Mouse (Mus musculus): ENCODE measurements around the gene Bin2. TPM values are rescaled to one million over a fixed set of nuclear protein-coding genes. Genes with fewer than 3 reads are reported as not detected.
A peak's percentile ranks its signal among the peaks of the same experiment; 100 is the strongest.

Bin2 gene
- polyA plus RNA-seq, 1 experiment from 2014 or later = 5.8 TPM

GRCm38 (mm10) chr15:100599276-100600046, 69.9 kb downstream of the Bin2 start, which contains the start of gene Pou6f1:
Gene Pou6f1, minus strand, starts transcription at chr15:100599984.
- H3K27me3 ChIP-seq (replicated peaks; ENCODE audit: control insufficient read depth, insufficient read depth, low read length) = peaks cover 9% of the 10 kb centered on the region; the same call in 1 of the 2 replicates
- H3K4me3 ChIP-seq (ENCODE audit: low read depth, low read length) = peak within 1 kb of the TSS; percentile 90
- no peaks in the 10 kb centered on the region for H3K4me1 ChIP-seq (replicated peaks; ENCODE audit: control insufficient read depth, insufficient read depth, low read length)
- peak within 1 kb of the TSS; percentile 100 for H3K4me2 ChIP-seq (replicated peaks; ENCODE audit: low read depth)
- WGBS = under 1% methylated on average over 71 of the region's 76 CpGs
- peak; percentile 38 for ATAC-seq
- no peak for TF ChIP-seq CTCF (IDR thresholded peaks at IDR 0.05; ENCODE audit: low read depth)
- H3K9me3 ChIP-seq (ENCODE audit: control insufficient read depth) = no peaks in the 10 kb centered on the region
- H3K36me3 ChIP-seq (ENCODE audit: control insufficient read depth, insufficient read depth) = no peaks in the 10 kb centered on the region
- H3K27ac ChIP-seq (ENCODE audit: low read depth, low read length) = peak within 1 kb of the TSS; percentile 60
- peak within 1 kb of the TSS; percentile 88 for H3K9ac ChIP-seq (ENCODE audit: low read depth, low read length)

GRCm38 (mm10) chr15:100598883-100599275, 70.5 kb downstream of the Bin2 start:
- Histone ChIP-seq H3K36me3 (ENCODE audit: control insufficient read depth, insufficient read depth) (no peaks in the 10 kb centered on the region), H3K27me3 (replicated peaks; ENCODE audit: control insufficient read depth, insufficient read depth, low read length) (peaks cover 9% of the 10 kb centered on the region; the same call in 1 of the 2 replicates), H3K4me2 (replicated peaks; ENCODE audit: low read depth) (peak overlapping the region; percentile 100), H3K9ac (ENCODE audit: low read depth, low read length) (peak overlapping the region; percentile 88; the same call in 1 of the 2 replicates), H3K9me3 (ENCODE audit: control insufficient read depth) (no peaks in the 10 kb centered on the region), H3K27ac (ENCODE audit: low read depth, low read length) (peak overlapping the region; percentile 60; the same call in 1 of the 2 replicates), H3K4me1 (replicated peaks; ENCODE audit: control insufficient read depth, insufficient read depth, low read length) (no peaks in the 10 kb centered on the region), H3K4me3 (ENCODE audit: low read depth, low read length) (peak overlapping the region; percentile 90)
- TF ChIP-seq CTCF (IDR thresholded peaks at IDR 0.05; ENCODE audit: low read depth) = no peak
- WGBS = under 1% methylated on average over 12 of the region's 12 CpGs
- ATAC-seq = peak; percentile 34; the same call in 1 of the 2 replicates

- Histone ChIP-seq H3K4me1 (replicated peaks; ENCODE audit: control insufficient read depth, insufficient read depth, low read length) (no peaks in the 10 kb centered on the region), H3K27me3 (replicated peaks; ENCODE audit: control insufficient read depth, insufficient read depth, low read length) (peaks cover 9% of the 10 kb centered on the region; the same call in 1 of the 2 replicates), H3K36me3 (ENCODE audit: control insufficient read depth, insufficient read depth) (no peaks in the 10 kb centered on the region), H3K9ac (ENCODE audit: low read depth, low read length) (no peak overlapping the region), H3K4me3 (ENCODE audit: low read depth, low read length) (peak overlapping the region; percentile 90), H3K9me3 (ENCODE audit: control insufficient read depth) (no peaks in the 10 kb centered on the region), H3K27ac (ENCODE audit: low read depth, low read length) (no peak overlapping the region), H3K4me2 (replicated peaks; ENCODE audit: low read depth) (peak overlapping the region; percentile 100)
- ATAC-seq = no peak
- no peak for TF ChIP-seq CTCF (IDR thresholded peaks at IDR 0.05; ENCODE audit: low read depth)
- WGBS = 20% methylated on average over 9 of the region's 9 CpGs
These were observed 71.0 kb downstream of the Bin2 start for GRCm38 (mm10) chr15:100598287-100598882.

- no peak overlapping the region for H3K4me2 ChIP-seq (replicated peaks; ENCODE audit: low read depth)
- 68% methylated on average over 6 of the region's 6 CpGs for WGBS
- no peak overlapping the region for H3K4me3 ChIP-seq (ENCODE audit: low read depth, low read length)
- ATAC-seq = peak; percentile 58; the same call in 1 of the 2 replicates
- no peak for TF ChIP-seq CTCF (IDR thresholded peaks at IDR 0.05; ENCODE audit: low read depth)
- H3K36me3 ChIP-seq (ENCODE audit: control insufficient read depth, insufficient read depth) = no peaks in the 10 kb centered on the region
- no peaks in the 10 kb centered on the region for H3K9me3 ChIP-seq (ENCODE audit: control insufficient read depth)
- no peaks in the 10 kb centered on the region for H3K4me1 ChIP-seq (replicated peaks; ENCODE audit: control insufficient read depth, insufficient read depth, low read length)
- no peaks in the 10 kb centered on the region for H3K27me3 ChIP-seq (replicated peaks; ENCODE audit: control insufficient read depth, insufficient read depth, low read length)
- H3K9ac ChIP-seq (ENCODE audit: low read depth, low read length) = no peak overlapping the region
- H3K27ac ChIP-seq (ENCODE audit: low read depth, low read length) = no peak overlapping the region
These were observed 76.5 kb downstream of the Bin2 start for GRCm38 (mm10) chr15:100592817-100593216.

Small RNA genes lying within 50 kb of the gene (microRNA-seq; reads per million reads assigned to microRNA genes)
- gene Mir6961 = not detected

Other genes starting within 250 kb of the Bin2 start
- 0.77 and 1.0 TPM in 2 replicates for gene Gm5475, start 247.4 kb downstream of the Bin2 start, polyA plus RNA-seq (2015; fragmentation: Nextera tagmentation; extraction: Ambion mirVana)
- 44.7 and 49.0 TPM in 2 replicates for gene Slc11a2, start 244.5 kb downstream of the Bin2 start, polyA plus RNA-seq (2015; fragmentation: Nextera tagmentation; extraction: Ambion mirVana)
- gene Letmd1, start 200.5 kb downstream of the Bin2 start, polyA plus RNA-seq (2015; fragmentation: Nextera tagmentation; extraction: Ambion mirVana) = 10.6 and 11.5 TPM in 2 replicates
- 3.1 and 3.3 TPM in 2 replicates for gene Csrnp2, start 174.1 kb downstream of the Bin2 start, polyA plus RNA-seq (2015; fragmentation: Nextera tagmentation; extraction: Ambion mirVana)
- gene Tfcp2, start 117.5 kb downstream of the Bin2 start, polyA plus RNA-seq (2015; fragmentation: Nextera tagmentation; extraction: Ambion mirVana) = 8.0 and 8.5 TPM in 2 replicates
- 3.0 and 4.3 TPM in 2 replicates for gene Pou6f1, start 69.6 kb downstream of the Bin2 start, polyA plus RNA-seq (2015; fragmentation: Nextera tagmentation; extraction: Ambion mirVana)
- 354 and 373 TPM in 2 replicates for gene Dazap2, start 54.2 kb downstream of the Bin2 start, polyA plus RNA-seq (2015; fragmentation: Nextera tagmentation; extraction: Ambion mirVana)
- gene Smagp, start 32.6 kb downstream of the Bin2 start, polyA plus RNA-seq (2015; fragmentation: Nextera tagmentation; extraction: Ambion mirVana) = 77.1 and 88.6 TPM in 2 replicates
- gene Cela1, start 18.4 kb upstream of the Bin2 start, polyA plus RNA-seq (2015; fragmentation: Nextera tagmentation; extraction: Ambion mirVana) = 37.2 and 41.1 TPM in 2 replicates
- gene Galnt6, start 59.8 kb upstream of the Bin2 start, polyA plus RNA-seq (2015; fragmentation: Nextera tagmentation; extraction: Ambion mirVana) = 65.3 and 72.5 TPM in 2 replicates
- 1.4 and 2.8 TPM in 2 replicates for gene Slc4a8, start 92.2 kb upstream of the Bin2 start, polyA plus RNA-seq (2015; fragmentation: Nextera tagmentation; extraction: Ambion mirVana)
- 0.55 and 0.59 TPM in 2 replicates for gene Scn8a, start 200.3 kb upstream of the Bin2 start, polyA plus RNA-seq (2015; fragmentation: Nextera tagmentation; extraction: Ambion mirVana)

Measured in intestine, postnatal 0 days (tissue).